ENCODE assay signal across 24 mouse cellular contexts in genomic region chrX:73143218-73143618, GRCm38 (mm10). TPM values are rescaled to one million over a fixed set of nuclear protein-coding genes. Genes with fewer than 3 reads are reported as not detected.
DNase-seq lines count a peak whose midpoint lies in the region; ATAC-seq and TF ChIP-seq lines count a peak whose summit lies in the region.
"Not testable (repeated sequence)": the region's sequence is repeated elsewhere in the genome, so short reads cannot be mapped to it uniquely, and the experiment has no call there.
"Had no signal": no experiment of that assay in that cellular context is flagged by ENCODE, and none has a peak within 500 bp of the region (broad histone marks: within the 10 kb centered on the region; RNA-seq: fewer than 3 reads in every experiment).

No protein-coding gene starts in this region.

- not testable (repeated sequence) for H3K4me1 ChIP-seq in forebrain, embryonic 15.5 days; hindbrain, postnatal 0 days (ENCODE audit: insufficient read depth, low read length); kidney, postnatal 0 days (replicated peaks; ENCODE audit: insufficient read depth, low read length); lung, embryonic 16.5 days (replicated peaks; ENCODE audit: control insufficient read depth, insufficient read depth, low read length); midbrain, embryonic 13.5 days (replicated peaks); neural tube, embryonic 13.5 days (replicated peaks)

- not testable (repeated sequence) for H3K9me3 ChIP-seq in forebrain, embryonic 15.5 days; hindbrain, postnatal 0 days (ENCODE audit: low read length); kidney, postnatal 0 days (replicated peaks; ENCODE audit: low read length); lung, embryonic 16.5 days (ENCODE audit: control insufficient read depth, low read length); midbrain, embryonic 13.5 days; neural tube, embryonic 13.5 days

- not testable (repeated sequence) for H3K4me3 ChIP-seq in forebrain, embryonic 15.5 days; hindbrain, postnatal 0 days (ENCODE audit: low read length); kidney, postnatal 0 days (replicated peaks; ENCODE audit: low read depth, low read length); lung, embryonic 16.5 days (ENCODE audit: low read length); midbrain, embryonic 13.5 days (replicated peaks); neural tube, embryonic 13.5 days

- H3K27me3 ChIP-seq in forebrain, embryonic 15.5 days; hindbrain, postnatal 0 days (ENCODE audit: insufficient read depth, low read length); kidney, postnatal 0 days (ENCODE audit: insufficient read depth, low read length); lung, embryonic 16.5 days (ENCODE audit: control insufficient read depth, insufficient read depth, low read depth, low read length); midbrain, embryonic 13.5 days; neural tube, embryonic 13.5 days: not testable (repeated sequence)

- TF ChIP-seq CTCF in hindbrain, postnatal 0 days (IDR thresholded peaks at IDR 0.05; ENCODE audit: low read depth); kidney, postnatal 0 days (IDR thresholded peaks at IDR 0.05; ENCODE audit: low read depth): not testable (repeated sequence)

- H3K27ac ChIP-seq in forebrain, embryonic 15.5 days (replicated peaks); hindbrain, postnatal 0 days; kidney, postnatal 0 days; lung, embryonic 16.5 days (ENCODE audit: low read length); midbrain, embryonic 13.5 days; neural tube, embryonic 13.5 days (replicated peaks): not testable (repeated sequence)

- H3K4me2 ChIP-seq in forebrain, embryonic 15.5 days (replicated peaks); hindbrain, postnatal 0 days (ENCODE audit: low read depth, low read length); kidney, postnatal 0 days (ENCODE audit: low read length); lung, embryonic 16.5 days (ENCODE audit: low read depth, low read length); midbrain, embryonic 13.5 days (replicated peaks); neural tube, embryonic 13.5 days: not testable (repeated sequence)

- not testable (repeated sequence) for H3K36me3 ChIP-seq in forebrain, embryonic 15.5 days; hindbrain, postnatal 0 days (ENCODE audit: insufficient read depth, low read length); kidney, postnatal 0 days (ENCODE audit: insufficient read depth, low read length); lung, embryonic 16.5 days (ENCODE audit: control insufficient read depth, insufficient read depth, low read length); midbrain, embryonic 13.5 days; neural tube, embryonic 13.5 days

- not testable (repeated sequence) for DNase-seq in hindbrain, postnatal 0 days (ENCODE audit: low spot score); kidney, postnatal 0 days (ENCODE audit: low spot score)

- WGBS in forebrain, embryonic 15.5 days: no CpG with 5 or more reads among the region's 7 CpGs
- WGBS in hindbrain, postnatal 0 days: no CpG with 5 or more reads among the region's 7 CpGs
- no CpG with 5 or more reads among the region's 7 CpGs for WGBS in kidney, postnatal 0 days
- WGBS in lung, embryonic 16.5 days: no CpG with 5 or more reads among the region's 7 CpGs
- no CpG with 5 or more reads among the region's 7 CpGs for WGBS in midbrain, embryonic 13.5 days
- WGBS in neural tube, embryonic 13.5 days: no CpG with 5 or more reads among the region's 7 CpGs

- H3K9ac ChIP-seq in forebrain, embryonic 15.5 days (replicated peaks); hindbrain, postnatal 0 days (replicated peaks; ENCODE audit: low read length); kidney, postnatal 0 days (ENCODE audit: low read depth, low read length); lung, embryonic 16.5 days (ENCODE audit: low read length); midbrain, embryonic 13.5 days (replicated peaks); neural tube, embryonic 13.5 days: not testable (repeated sequence)

- peak; percentile 43 for ATAC-seq in activated CD4-positive, CD25-positive, alpha-beta regulatory T cell, adult 4 months
- ATAC-seq in forebrain, embryonic 15.5 days (replicated peaks): peak; percentile 76
- peak; percentile 89 to 93 for ATAC-seq in hematopoietic stem cell, adult 5-6 weeks (replicated peaks in 1 of 2; ENCODE audit: insufficient read depth in 1 of 2, low FRiP score in 2 of 2, low TSS enrichment in 1 of 2, low read depth in 1 of 2, poor library complexity in 2 of 2, severe bottlenecking in 2 of 2)
- peak; percentile 90 for ATAC-seq in hindbrain, postnatal 0 days
- ATAC-seq in kidney, postnatal 0 days (replicated peaks; ENCODE audit: low FRiP score, low read depth): peak; percentile 59; the same call in 1 of the 2 replicates
- ATAC-seq in lung, embryonic 16.5 days (ENCODE audit: low read depth): peak; percentile 31; the same call in 1 of the 2 replicates
- ATAC-seq in midbrain, embryonic 13.5 days: peak; percentile 90
- peak; percentile 67 for ATAC-seq in neural tube, embryonic 13.5 days (ENCODE audit: low read depth)

RNA-seq across cellular contexts. Expression of gene Xlr5b, which starts 5.4 kb away (rescaled TPM):
- not detected for polyA plus RNA-seq in activated CD4-positive, CD25-positive, alpha-beta regulatory T cell, adult 4 months (2017; shearing (Covaris generic))
- polyA plus RNA-seq in forebrain, embryonic 15.5 days (2015; fragmentation: Nextera tagmentation; extraction: Ambion mirVana): not detected in 2 replicates
- not detected in 2 replicates for total RNA-seq in hematopoietic stem cell, adult 5-6 weeks (2017)
- total RNA-seq in hindbrain, postnatal 0 days (2014; rRNA removed): not detected in 2 replicates
- not detected in 2 replicates for polyA plus RNA-seq in hindbrain, postnatal 0 days (2015; fragmentation: Nextera tagmentation; extraction: Ambion mirVana)
- polyA plus RNA-seq in kidney, postnatal 0 days (2015; fragmentation: Nextera tagmentation; extraction: Ambion mirVana): 0.13 and 0.21 TPM in 2 replicates
- polyA plus RNA-seq in lung, embryonic 16.5 days (2015; fragmentation: Nextera tagmentation; extraction: Ambion mirVana): not detected in 2 replicates
- not detected in 2 replicates for polyA plus RNA-seq in midbrain, embryonic 13.5 days (2015; fragmentation: Nextera tagmentation; extraction: Ambion mirVana)
- not detected in 2 replicates for polyA plus RNA-seq in neural tube, embryonic 13.5 days (2015; fragmentation: Nextera tagmentation; extraction: Ambion mirVana)
- total RNA-seq: adrenal gland, postnatal 25 days; gastrocnemius, adult 8-10 months; layer of hippocampus, postnatal 10 days; left cerebral cortex, adult 2 months; left cerebral cortex, postnatal 36 days; neutrophil, adult 5-6 weeks had no signal
- polyA plus RNA-seq: brain, embryonic 14.5 days; embryonic facial prominence, embryonic 15.5 days; gonadal fat pad, adult 2 months; heart, embryonic 10.5 days; heart, postnatal 0 days; hindbrain, embryonic 10.5 days; kidney, adult 2 months; limb, embryonic 14.5 days; liver, embryonic 13.5 days had no signal

RNA-seq across cellular contexts. Expression of gene DXBay18, which starts 6.0 kb away (rescaled TPM):
- not detected for polyA plus RNA-seq in activated CD4-positive, CD25-positive, alpha-beta regulatory T cell, adult 4 months (2017; shearing (Covaris generic))
- 0.22 and 0.70 TPM in 2 replicates for polyA plus RNA-seq in forebrain, embryonic 15.5 days (2015; fragmentation: Nextera tagmentation; extraction: Ambion mirVana)
- not detected in 2 replicates for total RNA-seq in hematopoietic stem cell, adult 5-6 weeks (2017)
- total RNA-seq in hindbrain, postnatal 0 days (2014; rRNA removed): 0.05 and 2.1 TPM in 2 replicates
- polyA plus RNA-seq in hindbrain, postnatal 0 days (2015; fragmentation: Nextera tagmentation; extraction: Ambion mirVana): 0.18 TPM in 1 of 2 replicates, not detected in the other
- not detected in 2 replicates for polyA plus RNA-seq in kidney, postnatal 0 days (2015; fragmentation: Nextera tagmentation; extraction: Ambion mirVana)
- polyA plus RNA-seq in lung, embryonic 16.5 days (2015; fragmentation: Nextera tagmentation; extraction: Ambion mirVana): not detected in 2 replicates
- polyA plus RNA-seq in midbrain, embryonic 13.5 days (2015; fragmentation: Nextera tagmentation; extraction: Ambion mirVana): 0.63 and 0.90 TPM in 2 replicates
- polyA plus RNA-seq in neural tube, embryonic 13.5 days (2015; fragmentation: Nextera tagmentation; extraction: Ambion mirVana): 0.33 TPM in 1 of 2 replicates, not detected in the other
- total RNA-seq: adrenal gland, postnatal 25 days; gastrocnemius, adult 8-10 months; neutrophil, adult 5-6 weeks had no signal
- polyA plus RNA-seq: embryonic facial prominence, embryonic 15.5 days; heart, postnatal 0 days; hindbrain, embryonic 10.5 days; liver, embryonic 13.5 days; stomach, embryonic 15.5 days had no signal

RNA-seq across cellular contexts. Expression of gene Gm14685, which starts 26.4 kb away (rescaled TPM):
- not detected for polyA plus RNA-seq in activated CD4-positive, CD25-positive, alpha-beta regulatory T cell, adult 4 months (2017; shearing (Covaris generic))
- polyA plus RNA-seq in forebrain, embryonic 15.5 days (2015; fragmentation: Nextera tagmentation; extraction: Ambion mirVana): 0.59 and 0.92 TPM in 2 replicates
- total RNA-seq in hematopoietic stem cell, adult 5-6 weeks (2017): 0.15 TPM in 1 of 2 replicates, not detected in the other
- 0.75 and 2.1 TPM in 2 replicates for total RNA-seq in hindbrain, postnatal 0 days (2014; rRNA removed)
- 1.0 and 1.2 TPM in 2 replicates for polyA plus RNA-seq in hindbrain, postnatal 0 days (2015; fragmentation: Nextera tagmentation; extraction: Ambion mirVana)
- polyA plus RNA-seq in kidney, postnatal 0 days (2015; fragmentation: Nextera tagmentation; extraction: Ambion mirVana): 0.07 TPM in 1 of 2 replicates, not detected in the other
- polyA plus RNA-seq in lung, embryonic 16.5 days (2015; fragmentation: Nextera tagmentation; extraction: Ambion mirVana): not detected in 2 replicates
- polyA plus RNA-seq in midbrain, embryonic 13.5 days (2015; fragmentation: Nextera tagmentation; extraction: Ambion mirVana): 0.65 and 1.2 TPM in 2 replicates
- polyA plus RNA-seq in neural tube, embryonic 13.5 days (2015; fragmentation: Nextera tagmentation; extraction: Ambion mirVana): 0.32 TPM in 1 of 2 replicates, not detected in the other
- total RNA-seq: gastrocnemius, adult 8-10 months; neutrophil, adult 5-6 weeks had no signal
- polyA plus RNA-seq: heart, postnatal 0 days; kidney, adult 2 months; liver, embryonic 13.5 days had no signal

RNA-seq across cellular contexts. Expression of gene Spin2d, which starts 33.6 kb away (rescaled TPM):
- polyA plus RNA-seq in activated CD4-positive, CD25-positive, alpha-beta regulatory T cell, adult 4 months (2017; shearing (Covaris generic)): not detected
- not detected in 2 replicates for polyA plus RNA-seq in forebrain, embryonic 15.5 days (2015; fragmentation: Nextera tagmentation; extraction: Ambion mirVana)
- 0.89 TPM in 1 of 2 replicates, not detected in the other for total RNA-seq in hematopoietic stem cell, adult 5-6 weeks (2017)
- total RNA-seq in hindbrain, postnatal 0 days (2014; rRNA removed): not detected in 2 replicates
- not detected in 2 replicates for polyA plus RNA-seq in hindbrain, postnatal 0 days (2015; fragmentation: Nextera tagmentation; extraction: Ambion mirVana)
- not detected in 2 replicates for polyA plus RNA-seq in kidney, postnatal 0 days (2015; fragmentation: Nextera tagmentation; extraction: Ambion mirVana)
- polyA plus RNA-seq in lung, embryonic 16.5 days (2015; fragmentation: Nextera tagmentation; extraction: Ambion mirVana): not detected in 2 replicates
- not detected in 2 replicates for polyA plus RNA-seq in midbrain, embryonic 13.5 days (2015; fragmentation: Nextera tagmentation; extraction: Ambion mirVana)
- not detected in 2 replicates for polyA plus RNA-seq in neural tube, embryonic 13.5 days (2015; fragmentation: Nextera tagmentation; extraction: Ambion mirVana)
- total RNA-seq: adrenal gland, postnatal 25 days; gastrocnemius, adult 8-10 months; layer of hippocampus, postnatal 10 days; left cerebral cortex, adult 2 months; left cerebral cortex, postnatal 36 days; neutrophil, adult 5-6 weeks had no signal
- polyA plus RNA-seq: brain, embryonic 14.5 days; embryonic facial prominence, embryonic 15.5 days; gonadal fat pad, adult 2 months; heart, embryonic 10.5 days; heart, postnatal 0 days; hindbrain, embryonic 10.5 days; kidney, adult 2 months; limb, embryonic 14.5 days; liver, embryonic 13.5 days; stomach, embryonic 15.5 days had no signal

RNA-seq across cellular contexts. Expression of gene Xlr3a, which starts 46.3 kb away (rescaled TPM):
- under 1 TPM in 1 of 2 experiments, not detected in 1; 0.97 TPM for polyA plus RNA-seq in activated CD4-positive, CD25-positive, alpha-beta regulatory T cell, adult 4 months (2017; shearing (Covaris generic))
- polyA plus RNA-seq in forebrain, embryonic 15.5 days (2015; fragmentation: Nextera tagmentation; extraction: Ambion mirVana): 2.2 and 2.7 TPM in 2 replicates
- total RNA-seq in hematopoietic stem cell, adult 5-6 weeks (2017): 7.7 and 7.9 TPM in 2 replicates
- 1.2 and 2.6 TPM in 2 replicates for total RNA-seq in hindbrain, postnatal 0 days (2014; rRNA removed)
- 2.1 and 4.0 TPM in 2 replicates for polyA plus RNA-seq in hindbrain, postnatal 0 days (2015; fragmentation: Nextera tagmentation; extraction: Ambion mirVana)
- polyA plus RNA-seq in kidney, postnatal 0 days (2015; fragmentation: Nextera tagmentation; extraction: Ambion mirVana): 1.7 and 7.6 TPM in 2 replicates
- 2.4 and 4.6 TPM in 2 replicates for polyA plus RNA-seq in lung, embryonic 16.5 days (2015; fragmentation: Nextera tagmentation; extraction: Ambion mirVana)
- polyA plus RNA-seq in midbrain, embryonic 13.5 days (2015; fragmentation: Nextera tagmentation; extraction: Ambion mirVana): 5.4 and 5.5 TPM in 2 replicates
- polyA plus RNA-seq in neural tube, embryonic 13.5 days (2015; fragmentation: Nextera tagmentation; extraction: Ambion mirVana): 1.9 and 5.6 TPM in 2 replicates

Comparison
In these comparisons a context has a peak if more than half of its experiments do, and no peak if none do; other contexts are left out.
1. ATAC-seq: peak in every context shown above with its lines; median percentile 91 in hematopoietic stem cell, adult 5-6 weeks; 90 in hindbrain, postnatal 0 days; 90 in midbrain, embryonic 13.5 days; 76 in forebrain, embryonic 15.5 days; 67 in neural tube, embryonic 13.5 days; 59 in kidney, postnatal 0 days; 43 in activated CD4-positive, CD25-positive, alpha-beta regulatory T cell, adult 4 months; 31 in lung, embryonic 16.5 days.